Mouse (Mus musculus): ENCODE measurements around the gene Nek8.
"Not testable (repeated sequence)": the region's sequence is repeated elsewhere in the genome, so short reads cannot be mapped to it uniquely, and the experiment has no call there.

Nek8 gene

GRCm38 (mm10) chr11:78146707-78147543, 29.6 kb downstream of the Nek8 start:
- no peak for DNase-seq (ENCODE audit: low spot score in 2 of 2)

- no peak for DNase-seq (ENCODE audit: low spot score in 2 of 2)
Observed at GRCm38 (mm10) chr11:78146168-78146567, 30.3 kb downstream of the Nek8 start.

DNA sequence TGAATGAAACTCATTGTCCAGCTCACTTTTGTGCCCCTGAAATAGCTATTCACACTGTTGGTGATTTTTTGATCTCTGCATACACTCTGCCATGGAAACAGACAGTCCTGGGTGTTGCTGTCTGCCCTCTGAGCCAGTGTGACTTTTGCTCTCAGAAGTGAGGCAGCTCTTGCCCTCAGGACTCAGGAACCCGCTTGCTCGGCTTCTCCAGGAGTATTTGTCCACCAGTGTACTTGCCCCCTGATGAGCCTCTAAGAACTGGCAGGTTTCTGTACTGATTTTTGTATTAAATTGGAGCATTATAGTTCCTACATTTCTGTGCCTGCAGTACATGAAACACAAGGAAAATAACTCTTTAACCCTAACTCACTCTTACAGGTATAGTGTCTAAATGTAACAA, 33.0 kb downstream of the Nek8 start:
- DNase-seq (ENCODE audit: low spot score in 2 of 2): no peak

DNA sequence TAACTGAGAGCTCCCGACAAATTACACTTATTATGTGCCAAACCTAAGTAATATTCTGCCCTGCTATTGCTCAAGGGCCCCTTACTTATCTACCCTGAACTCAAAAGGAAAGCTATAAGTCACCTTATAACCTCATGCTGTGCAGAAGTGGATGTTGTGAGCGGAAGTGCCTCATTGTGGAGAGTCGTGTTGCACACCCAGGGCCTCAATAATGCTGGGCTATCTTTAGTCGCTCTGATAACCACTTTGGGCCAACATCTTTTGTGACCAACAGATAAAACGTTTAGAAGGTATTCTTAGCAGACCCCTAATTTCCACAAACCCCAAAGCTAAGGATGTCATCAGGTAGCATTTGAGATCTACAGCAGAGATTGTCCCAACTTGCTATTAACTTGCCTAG, 35.8 kb downstream of the Nek8 start:
- DNase-seq (ENCODE audit: low spot score in 2 of 2): no peak

- no peak for DNase-seq (ENCODE audit: low spot score in 2 of 2)
Observed at GRCm38 (mm10) chr11:78138023-78138422, 38.5 kb downstream of the Nek8 start.

DNA sequence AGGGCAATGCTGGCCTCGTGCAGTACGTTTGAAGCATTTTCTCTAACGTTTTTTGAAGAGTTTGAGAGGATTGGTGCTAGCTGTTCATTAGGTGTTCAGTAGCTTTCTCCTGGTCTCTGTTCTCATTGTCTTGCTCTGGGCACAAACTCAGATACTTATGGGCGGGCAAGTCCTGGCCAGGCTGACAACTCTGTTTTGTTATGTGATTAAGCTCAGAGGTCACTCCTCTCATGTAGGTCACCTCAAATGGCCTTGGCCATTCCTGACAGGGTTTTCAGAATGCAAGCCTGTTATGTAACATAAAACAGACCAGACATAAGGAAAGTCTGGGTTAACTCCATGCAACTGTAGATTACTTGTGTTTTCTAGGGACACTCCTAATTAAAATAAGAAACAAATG, 38.9 kb downstream of the Nek8 start:
- no peak for DNase-seq (ENCODE audit: low spot score in 2 of 2)

GRCm38 (mm10) chr11:78136132-78136531, 40.3 kb downstream of the Nek8 start:
- no peak for DNase-seq (ENCODE audit: low spot score in 2 of 2)

DNA sequence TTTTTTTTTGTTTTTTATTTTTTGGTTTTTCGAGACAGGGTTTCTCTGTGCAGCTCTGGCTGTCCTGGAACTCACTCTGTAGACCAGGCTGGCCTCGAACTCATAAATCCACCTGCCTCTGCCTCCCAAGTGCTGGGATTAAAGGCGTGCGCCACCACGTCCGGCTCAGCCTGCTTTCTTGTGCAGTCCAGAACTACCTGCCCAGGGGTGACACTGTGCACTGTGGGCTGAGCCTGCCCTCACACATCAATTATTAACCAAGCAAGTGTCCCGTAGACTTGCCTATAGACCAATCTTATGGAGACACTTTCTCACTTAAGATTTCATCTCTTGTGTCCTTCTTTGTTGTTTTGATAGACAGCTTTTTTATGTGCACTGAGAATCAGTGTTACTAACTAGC, 41.2 kb downstream of the Nek8 start:
- not testable (repeated sequence) for DNase-seq (ENCODE audit: low spot score in 2 of 2)

GRCm38 (mm10) chr11:78134344-78134743, 42.1 kb downstream of the Nek8 start:
- DNase-seq (ENCODE audit: low spot score in 2 of 2): no peak

- DNase-seq (ENCODE audit: low spot score in 2 of 2): no peak
Observed at GRCm38 (mm10) chr11:78133915-78134314, 42.6 kb downstream of the Nek8 start.

GRCm38 (mm10) chr11:78129458-78129857, 47.0 kb downstream of the Nek8 start:
- no peak for DNase-seq (ENCODE audit: low spot score in 2 of 2)

GRCm38 (mm10) chr11:78126739-78127138, 49.7 kb downstream of the Nek8 start:
- DNase-seq (ENCODE audit: low spot score in 2 of 2): peak in 1 of 2 experiments; percentile 7

DNA sequence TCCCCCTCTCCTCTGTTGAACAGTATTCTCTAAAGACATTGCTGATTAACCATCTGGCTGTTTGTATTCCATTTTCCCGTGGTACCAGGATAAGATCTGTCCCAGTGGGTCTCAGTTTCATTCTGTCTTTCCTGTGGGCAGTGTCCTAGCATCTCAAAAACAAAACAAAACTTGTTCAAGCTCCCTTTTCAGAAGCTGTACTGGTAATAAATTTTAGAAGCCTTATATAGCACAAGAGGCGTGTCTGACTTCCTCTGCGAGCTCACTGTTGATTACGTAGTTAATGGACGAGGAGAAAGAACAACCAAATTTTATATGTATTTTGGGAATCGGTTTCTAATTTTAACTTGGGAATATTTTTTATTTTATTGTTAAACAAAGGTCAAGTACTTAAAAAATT, 50.8 kb downstream of the Nek8 start:
- no peak for DNase-seq (ENCODE audit: low spot score in 2 of 2)

DNA sequence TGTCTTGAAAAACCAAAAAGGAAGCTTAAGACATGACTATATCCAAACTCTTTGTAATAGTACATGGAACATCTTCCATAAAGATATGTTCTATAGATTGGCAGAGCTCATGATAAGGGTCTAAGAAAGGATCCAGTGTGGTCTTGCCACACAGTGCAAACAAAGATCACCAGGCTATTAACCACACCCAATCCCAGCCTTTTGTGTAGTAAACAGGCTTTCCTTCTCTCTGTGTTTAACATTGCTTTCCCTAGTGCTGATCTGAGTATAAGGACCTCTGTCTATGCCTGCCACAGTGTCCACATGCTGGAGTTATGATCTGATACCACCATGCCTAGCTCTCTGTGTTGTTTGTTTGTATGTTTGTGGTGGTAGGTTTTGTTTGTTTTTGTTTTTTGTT, 52.7 kb downstream of the Nek8 start:
- no peak for DNase-seq (ENCODE audit: low spot score in 2 of 2)

GRCm38 (mm10) chr11:78122815-78123214, 53.7 kb downstream of the Nek8 start:
- no peak for DNase-seq (ENCODE audit: low spot score in 2 of 2)

DNA sequence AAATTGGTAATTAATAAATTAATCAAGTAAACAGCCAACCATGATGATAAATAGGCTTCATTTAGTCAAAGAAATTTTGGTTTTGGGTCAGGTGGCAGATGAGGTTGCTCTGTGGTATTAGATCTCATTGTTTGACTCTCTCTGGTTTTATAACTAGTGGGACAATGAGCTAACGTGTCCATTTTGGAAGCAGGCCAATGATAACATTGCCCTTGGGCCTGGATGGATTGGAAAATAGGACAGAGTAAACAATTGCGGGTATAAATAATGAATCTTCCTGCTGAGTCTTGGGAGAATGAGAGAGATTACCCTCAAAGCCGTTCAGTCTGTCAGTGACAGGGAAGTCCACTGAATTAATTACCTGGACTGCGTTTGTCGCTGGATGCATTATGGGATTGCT, 55.3 kb downstream of the Nek8 start:
- no peak for DNase-seq (ENCODE audit: low spot score in 2 of 2)

DNA sequence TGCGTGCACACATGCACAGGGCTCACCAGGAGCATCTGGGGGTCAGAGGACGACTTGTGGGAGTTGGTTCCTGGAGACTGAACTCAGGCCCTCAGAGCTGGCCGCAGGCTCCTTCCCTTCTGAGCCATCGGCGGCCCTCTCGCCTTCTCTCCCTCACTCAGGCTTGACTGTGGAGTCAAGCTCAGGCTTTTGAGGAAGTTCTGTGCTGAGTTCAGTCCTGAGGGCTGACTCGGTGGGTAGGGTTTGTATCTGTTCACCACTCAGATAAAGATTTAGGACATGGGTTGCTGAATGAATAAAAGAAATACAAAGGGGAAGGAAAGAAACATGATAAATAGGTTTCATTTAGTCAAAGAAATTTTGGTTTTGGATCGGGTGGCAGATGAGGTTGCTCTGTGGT, 56.6 kb downstream of the Nek8 start:
- DNase-seq (ENCODE audit: low spot score in 2 of 2): no peak

DNA sequence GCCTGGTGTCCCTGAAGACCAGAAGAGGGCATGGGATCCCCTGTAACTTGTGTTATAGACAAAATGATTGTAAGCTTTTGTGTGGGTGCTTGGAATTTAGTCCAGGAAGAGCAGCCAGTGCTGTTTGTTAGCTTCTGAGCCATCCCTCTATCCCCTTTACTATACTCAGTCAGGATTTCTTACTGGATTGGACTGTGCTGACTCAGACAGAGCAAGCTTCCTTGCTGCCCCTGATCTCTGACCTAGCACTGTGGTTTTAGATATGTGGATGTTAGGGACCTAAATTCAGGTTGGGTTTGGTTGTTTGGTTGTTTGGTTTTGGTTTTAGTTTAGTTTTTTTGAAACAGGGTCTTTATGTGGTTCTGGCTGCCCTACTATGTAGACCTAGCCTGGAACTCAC, 58.0 kb downstream of the Nek8 start:
- no peak for DNase-seq (ENCODE audit: low spot score in 2 of 2)

DNA sequence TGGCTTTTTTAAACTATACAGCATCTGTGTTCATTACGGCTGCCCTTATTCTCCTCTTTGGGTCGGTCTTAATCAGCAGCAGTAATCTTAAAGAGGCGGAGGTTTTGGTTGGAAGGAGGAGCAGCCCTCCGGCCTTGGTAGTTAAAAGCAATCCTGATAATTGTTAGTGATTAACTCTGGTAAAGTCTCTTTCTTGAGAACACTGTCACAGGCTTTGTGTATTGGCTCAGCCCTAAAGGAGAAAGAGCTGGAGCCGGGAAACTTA, 60.4 kb downstream of the Nek8 start:
- no peak for DNase-seq (ENCODE audit: low spot score in 2 of 2)
